Mouse (Mus musculus) macrophage (primary cell): Measurements from ENCODE around the gene Neurl2. TPM values are rescaled to one million over a fixed set of nuclear protein-coding genes. Genes with fewer than 3 reads are reported as not detected.

Experiments used
- H3K27ac ChIP-seq: fragments of 350-480 bp; formaldehyde crosslinking; 2 replicates; pipeline ENCODE4 v1.9.0; 2021
- H3K36me3 ChIP-seq: fragments of 350-480 bp; formaldehyde crosslinking; 2 replicates; pipeline ENCODE4 v1.9.0; 2021; ENCODE audit errors: inconsistent target
- H3K4me3 ChIP-seq: fragments of 350-480 bp; formaldehyde crosslinking; 2 replicates; pipeline ENCODE4 v1.9.0; 2021; ENCODE audit errors: inconsistent target
- H3K79me2 ChIP-seq: fragments of 350-480 bp; formaldehyde crosslinking; 2 replicates; pipeline ENCODE4 v1.9.0; 2021; ENCODE audit errors: inconsistent target
- WGBS: methylation state at CpG from one replicate; pipeline ENCODE4 v1.1.7; 2026; ENCODE audit warnings: inconsistent platforms; ENCODE audit not compliant: missing documents; 5-methylcytosine and 5-hydroxymethylcytosine counted together
- polyA plus RNA-seq: library from polyadenylated mRNA; stranded (reverse); fragments of 250-400 nt; gene quantifications from 3 replicates; pipeline ENCODE4 v1.2.4, GENCODE M21; 2018; ENCODE audit warnings: inconsistent platforms

Neurl2 gene
- polyA plus RNA-seq, 1 experiment from 2014 or later: 3.9 TPM

- 93% methylated on average over 3 of the region's 3 CpGs for WGBS
- no peak overlapping the region for H3K4me3 ChIP-seq
- no peak overlapping the region for H3K27ac ChIP-seq
- no peaks in the 10 kb centered on the region for H3K79me2 ChIP-seq
- peaks cover 54% of the 10 kb centered on the region for H3K36me3 ChIP-seq
These were observed 40.0 kb downstream of the Neurl2 start for GRCm38 (mm10) chr2:164793236-164793635.

GRCm38 (mm10) chr2:164792400-164793190, 40.7 kb downstream of the Neurl2 start:
- H3K79me2 ChIP-seq: no peaks in the 10 kb centered on the region
- WGBS: 95% methylated on average over 12 of the region's 12 CpGs
- peaks cover 52% of the 10 kb centered on the region for H3K36me3 ChIP-seq
- H3K4me3 ChIP-seq: no peak overlapping the region
- no peak overlapping the region for H3K27ac ChIP-seq

GRCm38 (mm10) chr2:164791841-164792261, 41.4 kb downstream of the Neurl2 start:
- 92% methylated on average over 18 of the region's 18 CpGs for WGBS
- no peak overlapping the region for H3K27ac ChIP-seq
- no peaks in the 10 kb centered on the region for H3K79me2 ChIP-seq
- peaks cover 49% of the 10 kb centered on the region for H3K36me3 ChIP-seq
- H3K4me3 ChIP-seq: no peak overlapping the region

- Histone ChIP-seq H3K79me2 (no peaks in the 10 kb centered on the region), H3K27ac (no peak overlapping the region), H3K4me3 (no peak overlapping the region), H3K36me3 (peaks cover 35% of the 10 kb centered on the region)
- WGBS: 94% methylated on average over 4 of the region's 4 CpGs
These were observed 42.8 kb downstream of the Neurl2 start for GRCm38 (mm10) chr2:164790451-164790850.

DNA sequence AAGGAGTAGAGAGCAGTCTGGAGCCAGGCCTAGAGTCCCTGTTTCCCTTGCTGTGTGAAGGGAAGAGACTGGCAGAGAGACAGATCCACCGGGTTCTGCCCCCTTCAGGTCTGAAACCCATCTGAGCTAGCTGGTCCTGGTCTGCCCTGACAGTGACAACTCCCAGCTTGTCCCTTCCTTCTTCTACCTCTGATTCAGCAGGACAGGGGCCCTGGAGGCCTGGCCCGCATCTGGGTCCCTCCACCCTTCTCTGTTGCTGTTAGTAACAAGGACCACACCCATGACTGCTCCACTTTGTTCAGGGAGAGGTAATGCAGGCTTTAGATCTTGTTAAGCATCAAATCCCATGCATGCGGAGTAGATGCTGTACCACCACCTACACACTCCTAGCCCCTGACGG, 44.8 kb downstream of the Neurl2 start:
- WGBS: 95% methylated on average over 4 of the region's 4 CpGs
- Histone ChIP-seq H3K36me3 (peaks cover 25% of the 10 kb centered on the region), H3K27ac (no peak overlapping the region), H3K4me3 (no peak overlapping the region), H3K79me2 (no peaks in the 10 kb centered on the region)

- WGBS: 94% methylated on average over 10 of the region's 10 CpGs
- no peak overlapping the region for H3K4me3 ChIP-seq
- no peaks in the 10 kb centered on the region for H3K79me2 ChIP-seq
- H3K27ac ChIP-seq: no peak overlapping the region
- H3K36me3 ChIP-seq: peaks cover 23% of the 10 kb centered on the region
These were observed 45.5 kb downstream of the Neurl2 start for GRCm38 (mm10) chr2:164787779-164788178.

GRCm38 (mm10) chr2:164787032-164787431, 46.2 kb downstream of the Neurl2 start:
- H3K27ac ChIP-seq: no peak overlapping the region
- WGBS: 58% methylated on average over 3 of the region's 3 CpGs
- H3K4me3 ChIP-seq: no peak overlapping the region
- peaks cover 15% of the 10 kb centered on the region for H3K36me3 ChIP-seq
- H3K79me2 ChIP-seq: no peaks in the 10 kb centered on the region

DNA sequence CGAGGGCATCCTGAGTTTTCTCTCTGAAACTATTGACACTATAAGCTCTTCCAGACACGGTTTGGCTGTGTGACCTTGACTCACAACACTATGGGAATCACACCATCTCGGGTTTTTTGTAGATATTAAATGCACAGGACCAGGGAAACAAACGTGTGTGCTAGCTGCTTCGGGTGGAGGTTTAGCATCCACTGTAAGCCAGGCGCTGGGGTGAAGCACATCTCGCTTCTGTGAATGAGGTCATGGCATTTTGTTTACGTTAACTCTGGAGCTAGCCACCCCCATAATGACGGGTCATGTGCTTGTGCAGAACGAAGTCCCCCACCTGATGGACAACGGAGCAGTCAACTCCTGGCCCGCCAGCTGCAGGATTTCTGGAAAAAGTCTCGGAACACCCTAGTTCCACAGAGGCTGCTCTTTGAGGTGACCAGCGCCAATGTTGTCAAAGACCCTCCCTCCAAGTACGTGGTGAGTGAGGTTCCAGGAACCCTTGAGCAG, 46.8 kb downstream of the Neurl2 start:
- Histone ChIP-seq H3K36me3 (peaks cover 15% of the 10 kb centered on the region), H3K27ac (no peak overlapping the region), H3K79me2 (no peaks in the 10 kb centered on the region), H3K4me3 (peak overlapping the region; percentile 30)
- WGBS: 20% methylated on average over 14 of the region's 15 CpGs

GRCm38 (mm10) chr2:164785481-164786387, 47.5 kb downstream of the Neurl2 start, which contains the start of gene Snx21:
Snx21 (plus strand) TSS chr2:164785823.
- under 1% methylated on average over 89 of the region's 89 CpGs for WGBS
- Histone ChIP-seq H3K79me2 (no peaks in the 10 kb centered on the region), H3K4me3 (peak within 1 kb of the TSS; percentile 40), H3K36me3 (peaks cover 11% of the 10 kb centered on the region), H3K27ac (peak within 1 kb of the TSS; percentile 32)

DNA sequence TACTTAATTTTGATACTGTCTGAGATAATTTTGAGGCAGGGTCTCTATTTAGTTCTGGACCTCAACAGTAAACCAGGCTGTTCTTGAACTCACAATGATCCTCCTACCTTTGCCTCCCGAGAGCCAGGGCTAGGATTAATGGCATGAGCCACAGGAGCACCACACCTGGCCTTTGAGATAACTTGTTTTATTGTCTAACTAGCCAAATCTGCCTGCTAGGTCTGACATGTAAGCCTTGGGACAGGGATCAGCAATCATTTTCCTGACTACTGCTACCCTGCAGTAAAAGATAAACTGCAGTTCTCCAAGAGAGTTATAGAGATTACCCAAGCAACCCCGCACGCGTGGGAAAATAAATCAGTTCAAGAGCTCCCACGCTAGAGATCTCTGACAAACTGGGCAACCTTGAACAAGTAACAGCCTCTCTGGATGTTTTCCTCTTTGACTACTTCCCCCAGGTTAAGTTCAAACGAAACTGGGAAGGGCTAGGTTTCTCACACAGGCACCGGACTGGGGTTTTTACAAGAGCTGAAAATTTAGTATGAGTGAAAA, 48.3 kb downstream of the Neurl2 start:
- 12% methylated on average over 7 of the region's 7 CpGs for WGBS
- Histone ChIP-seq H3K79me2 (no peaks in the 10 kb centered on the region), H3K27ac (peak overlapping the region; percentile 32), H3K4me3 (peak overlapping the region; percentile 40), H3K36me3 (peaks cover 9% of the 10 kb centered on the region)

GRCm38 (mm10) chr2:164783926-164784581, 49.2 kb downstream of the Neurl2 start:
- WGBS: 75% methylated on average over 7 of the region's 7 CpGs
- Histone ChIP-seq H3K79me2 (no peaks in the 10 kb centered on the region), H3K4me3 (no peak overlapping the region), H3K36me3 (peaks cover 5% of the 10 kb centered on the region; the same call in 1 of the 2 replicates), H3K27ac (no peak overlapping the region)

DNA sequence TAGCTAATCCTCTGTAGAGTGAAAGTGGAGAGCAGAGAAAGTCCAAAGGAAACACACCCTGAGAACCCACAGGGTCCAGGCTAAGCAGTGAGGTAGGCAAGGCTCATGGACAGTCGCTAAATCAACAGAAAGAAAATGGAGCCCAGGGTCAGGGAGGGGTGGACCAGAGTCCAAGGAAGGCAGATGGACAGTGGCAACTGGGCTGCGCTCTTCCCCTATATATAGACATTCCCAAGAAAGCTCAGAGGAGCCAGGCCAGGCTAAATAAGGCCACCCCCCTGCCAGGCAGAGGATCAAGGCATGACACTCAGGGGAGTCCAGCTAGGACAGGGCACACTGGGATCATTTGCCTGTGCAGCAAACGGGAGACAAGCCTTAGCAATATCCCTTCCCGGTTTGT, 51.4 kb downstream of the Neurl2 start:
- WGBS: 78% methylated on average over 4 of the region's 4 CpGs
- no peak overlapping the region for H3K27ac ChIP-seq
- no peak overlapping the region for H3K4me3 ChIP-seq
- no peaks in the 10 kb centered on the region for H3K36me3 ChIP-seq
- no peaks in the 10 kb centered on the region for H3K79me2 ChIP-seq
